Mouse (Mus musculus): ENCODE measurements around the gene Ubash3b. TPM values are rescaled to one million over a fixed set of nuclear protein-coding genes. Genes with fewer than 3 reads are reported as not detected.

The Ubash3b gene
- polyA plus RNA-seq, 1 experiment from 2014 or later: 7.8 TPM

DNA sequence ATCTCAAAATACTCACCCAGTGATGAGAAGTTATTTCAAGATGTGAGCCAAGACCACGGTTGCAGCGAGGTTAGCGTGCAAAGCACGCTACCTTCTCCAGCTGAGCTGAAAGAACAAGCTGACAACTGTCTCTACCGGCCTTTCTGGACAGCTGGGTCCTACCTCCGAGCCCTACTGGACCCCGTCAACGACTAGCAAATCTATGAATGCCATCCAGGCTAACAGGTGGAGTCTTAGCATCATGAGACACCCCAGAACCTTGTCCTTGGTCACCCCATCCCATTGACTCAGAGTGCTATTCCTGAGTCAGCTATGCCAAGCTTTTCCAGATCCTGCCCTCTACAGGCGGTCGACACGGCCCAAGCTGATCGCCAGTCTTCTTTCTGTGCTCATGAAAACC lies 69.5 kb downstream of the Ubash3b start:
- no peak overlapping the region for H3K4me3 ChIP-seq
- peaks cover 9% of the 10 kb centered on the region for H3K4me1 ChIP-seq
- H3K9me3 ChIP-seq (replicated peaks): no peaks in the 10 kb centered on the region
- no peak for DNase-seq (ENCODE audit: low spot score)
- H3K36me3 ChIP-seq: no peaks in the 10 kb centered on the region
- no peaks in the 10 kb centered on the region for H3K27me3 ChIP-seq (ENCODE audit: low read depth, poor library complexity, severe bottlenecking)
- 94% methylated on average over 12 of the region's 12 CpGs for WGBS
- H3K27ac ChIP-seq: no peak overlapping the region

DNA sequence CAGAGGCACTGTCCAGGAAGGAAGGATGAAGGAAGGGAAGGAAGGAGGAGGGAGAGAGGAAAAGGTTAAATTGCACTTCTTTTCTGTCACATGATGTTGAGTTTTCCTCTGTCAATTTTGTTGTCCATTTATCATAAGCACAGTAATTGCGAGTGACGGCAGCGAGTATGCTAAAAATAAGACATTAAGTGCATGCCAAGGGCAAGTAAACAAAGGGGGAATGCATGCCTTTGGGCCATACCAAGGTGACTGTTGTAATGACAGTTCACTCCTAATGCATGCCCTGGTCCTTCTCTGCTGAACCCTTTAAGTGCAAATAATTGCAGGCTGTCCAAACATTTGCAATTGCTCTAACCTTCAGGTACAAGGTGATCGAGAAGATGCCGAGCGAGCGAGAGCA lies 70.3 kb downstream of the Ubash3b start:
- H3K27ac ChIP-seq: no peak overlapping the region
- H3K27me3 ChIP-seq (ENCODE audit: low read depth, poor library complexity, severe bottlenecking): no peaks in the 10 kb centered on the region
- no peak overlapping the region for H3K4me3 ChIP-seq
- no peaks in the 10 kb centered on the region for H3K9me3 ChIP-seq (replicated peaks)
- H3K36me3 ChIP-seq: no peaks in the 10 kb centered on the region
- H3K4me1 ChIP-seq: peaks cover 1% of the 10 kb centered on the region
- WGBS: 83% methylated on average over 7 of the region's 7 CpGs
- DNase-seq (ENCODE audit: low spot score): no peak

DNA sequence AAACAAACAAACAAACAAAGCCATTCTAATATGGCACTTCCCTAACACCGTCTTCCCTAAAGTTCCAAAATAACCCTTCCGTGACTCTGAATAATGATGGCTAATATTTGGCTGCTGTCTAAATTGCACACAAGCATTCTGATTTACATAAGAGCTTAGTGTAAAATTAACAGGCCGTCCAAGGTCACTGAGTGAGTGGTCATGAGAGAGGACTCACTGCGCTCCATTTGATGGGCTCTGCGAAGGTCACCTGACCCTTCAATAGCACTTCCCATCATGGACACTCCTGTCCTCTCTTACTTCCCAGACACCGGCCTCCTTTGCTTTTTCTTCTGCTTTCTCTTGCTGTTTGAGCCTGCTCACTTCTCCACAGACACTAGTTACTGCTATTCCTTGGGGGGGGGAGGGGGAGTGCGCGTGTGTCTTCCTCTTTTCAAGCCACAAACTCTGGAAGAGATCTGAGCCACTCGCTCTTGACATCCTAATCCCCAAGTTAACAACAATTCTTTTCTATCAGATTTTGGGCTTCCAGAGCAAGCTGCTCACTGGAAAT lies 73.6 kb downstream of the Ubash3b start:
- H3K27ac ChIP-seq: no peak overlapping the region
- DNase-seq (ENCODE audit: low spot score): no peak
- no peaks in the 10 kb centered on the region for H3K36me3 ChIP-seq
- H3K9me3 ChIP-seq (replicated peaks): no peaks in the 10 kb centered on the region
- H3K27me3 ChIP-seq (ENCODE audit: low read depth, poor library complexity, severe bottlenecking): no peaks in the 10 kb centered on the region
- peaks cover 17% of the 10 kb centered on the region for H3K4me1 ChIP-seq
- no peak overlapping the region for H3K4me3 ChIP-seq
- WGBS: 88% methylated on average over 9 of the region's 9 CpGs

DNA sequence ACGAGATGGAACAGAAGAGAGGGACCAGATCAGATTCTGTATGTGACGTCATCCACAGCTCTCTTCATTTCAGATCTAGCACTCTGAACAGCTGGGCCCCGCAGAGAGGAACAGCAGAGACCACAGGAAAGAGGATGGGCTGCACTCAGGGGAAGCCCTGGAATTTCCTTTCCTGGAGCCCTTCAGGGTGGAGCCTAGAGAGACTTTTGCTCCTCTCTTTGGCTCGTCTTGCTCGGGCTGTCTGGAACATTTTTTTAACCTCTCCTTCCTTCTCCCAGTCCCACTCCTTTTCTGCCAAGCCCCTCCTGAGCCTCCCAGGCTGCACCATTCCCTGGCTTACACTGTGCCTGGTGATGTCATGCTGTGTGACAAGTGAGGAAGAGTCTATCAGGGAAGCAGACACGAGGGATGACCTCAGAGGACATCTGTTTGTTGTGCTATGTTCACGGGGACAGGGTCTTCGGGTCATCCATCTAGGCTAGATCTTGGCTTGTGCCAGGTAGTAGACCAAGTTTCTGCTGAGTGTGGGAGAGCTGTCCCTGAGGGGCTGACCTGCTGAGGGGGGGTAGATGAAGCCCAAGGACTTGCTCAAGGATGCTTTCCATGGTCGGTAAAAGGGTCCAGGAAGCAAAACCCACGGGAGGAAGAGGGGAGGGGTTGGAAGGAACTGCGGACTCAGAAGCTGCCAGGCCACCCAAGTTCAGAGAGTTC lies 77.2 kb downstream of the Ubash3b start:
- Histone ChIP-seq H3K4me3 (no peak overlapping the region), H3K36me3 (no peaks in the 10 kb centered on the region), H3K27ac (peak overlapping the region; percentile 48; the same call in 1 of the 2 replicates), H3K4me1 (peaks cover 24% of the 10 kb centered on the region), H3K27me3 (ENCODE audit: low read depth, poor library complexity, severe bottlenecking) (no peaks in the 10 kb centered on the region), H3K9me3 (replicated peaks) (no peaks in the 10 kb centered on the region)
- no peak for DNase-seq (ENCODE audit: low spot score)
- 60% methylated on average over 11 of the region's 11 CpGs for WGBS

DNA sequence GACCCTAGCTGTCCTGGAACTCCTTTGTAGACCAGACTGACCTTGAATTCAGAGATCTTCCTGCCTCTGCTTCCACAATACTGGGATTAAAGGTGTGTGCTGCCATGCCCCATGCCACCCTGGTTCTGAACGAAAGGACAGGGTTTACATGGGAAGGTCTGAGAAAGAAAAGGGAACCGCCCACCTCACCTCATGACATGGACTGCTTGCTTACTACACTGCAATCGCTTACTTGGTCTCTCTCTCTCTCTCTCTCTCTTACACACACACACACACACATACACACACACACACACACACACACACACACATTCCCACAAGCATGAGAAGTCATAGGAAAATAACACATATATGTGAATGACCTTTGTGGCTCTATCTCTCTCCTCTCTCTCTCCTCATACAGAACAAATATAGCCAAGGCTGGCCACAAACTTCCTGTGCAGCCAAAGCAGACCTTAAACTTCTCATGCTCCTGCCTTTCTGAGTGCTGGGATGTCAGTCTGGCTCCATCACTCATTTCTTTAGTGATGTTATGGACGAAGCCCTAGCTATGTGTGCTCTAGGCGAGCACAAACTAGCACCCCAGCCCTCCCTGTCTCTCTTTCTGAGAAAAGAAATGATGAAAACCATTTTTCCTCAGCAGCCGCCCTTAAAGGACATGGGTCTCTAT lies 78.0 kb downstream of the Ubash3b start:
- Histone ChIP-seq H3K36me3 (no peaks in the 10 kb centered on the region), H3K4me1 (peaks cover 24% of the 10 kb centered on the region), H3K4me3 (no peak overlapping the region), H3K9me3 (replicated peaks) (no peaks in the 10 kb centered on the region), H3K27ac (no peak overlapping the region), H3K27me3 (ENCODE audit: low read depth, poor library complexity, severe bottlenecking) (no peaks in the 10 kb centered on the region)
- DNase-seq (ENCODE audit: low spot score): no peak
- 84% methylated on average over 6 of the region's 6 CpGs for WGBS

DNA sequence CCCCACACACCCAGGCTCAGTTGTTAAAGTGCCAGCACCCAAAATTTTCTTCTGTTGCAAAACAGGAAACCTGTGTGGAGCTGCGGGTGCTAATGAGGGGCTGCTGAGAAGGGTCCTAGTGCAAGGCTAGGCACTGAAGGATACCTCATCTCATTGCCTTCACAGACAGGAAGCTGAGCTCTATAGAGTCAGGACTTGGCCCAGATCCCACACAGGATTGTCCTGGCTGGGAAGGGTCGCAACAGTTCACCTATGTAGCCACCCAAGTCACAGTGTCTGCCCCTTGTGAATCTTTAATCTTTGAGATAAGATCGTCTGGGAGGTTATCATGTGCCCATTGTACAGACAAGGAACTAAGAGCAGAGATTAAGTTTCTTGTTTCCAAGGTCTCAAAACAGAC lies 78.6 kb downstream of the Ubash3b start:
- Histone ChIP-seq H3K27me3 (ENCODE audit: low read depth, poor library complexity, severe bottlenecking) (no peaks in the 10 kb centered on the region), H3K36me3 (no peaks in the 10 kb centered on the region), H3K4me3 (no peak overlapping the region), H3K9me3 (replicated peaks) (no peaks in the 10 kb centered on the region), H3K4me1 (peaks cover 24% of the 10 kb centered on the region), H3K27ac (no peak overlapping the region)
- WGBS: 89% methylated on average over 3 of the region's 3 CpGs
- DNase-seq (ENCODE audit: low spot score): no peak

DNA sequence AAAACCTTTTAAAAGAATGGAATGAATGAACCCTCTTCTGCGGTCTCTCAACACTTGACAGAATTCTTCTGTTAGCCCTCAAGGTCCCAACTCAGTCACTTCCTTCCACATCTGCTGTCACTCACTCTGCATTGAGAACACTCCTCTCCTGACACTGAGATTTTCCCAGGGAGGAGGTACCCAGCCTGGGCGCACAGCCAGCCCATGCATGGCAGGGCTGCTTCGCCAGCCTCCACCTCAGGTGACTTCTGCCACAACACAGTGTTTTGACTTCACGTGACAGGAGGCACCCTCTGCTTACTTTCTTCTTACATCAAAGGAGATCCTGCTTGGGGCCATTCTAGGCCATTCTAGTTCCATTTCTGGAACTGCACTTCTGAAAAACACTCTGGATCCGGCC lies 80.6 kb downstream of the Ubash3b start:
- no peak for DNase-seq (ENCODE audit: low spot score)
- Histone ChIP-seq H3K4me1 (peaks cover 33% of the 10 kb centered on the region), H3K4me3 (no peak overlapping the region), H3K36me3 (no peaks in the 10 kb centered on the region), H3K9me3 (replicated peaks) (no peaks in the 10 kb centered on the region), H3K27me3 (ENCODE audit: low read depth, poor library complexity, severe bottlenecking) (no peaks in the 10 kb centered on the region), H3K27ac (no peak overlapping the region; the same call in 1 of the 2 replicates)
- WGBS: 87% methylated on average over 5 of the region's 5 CpGs

DNA sequence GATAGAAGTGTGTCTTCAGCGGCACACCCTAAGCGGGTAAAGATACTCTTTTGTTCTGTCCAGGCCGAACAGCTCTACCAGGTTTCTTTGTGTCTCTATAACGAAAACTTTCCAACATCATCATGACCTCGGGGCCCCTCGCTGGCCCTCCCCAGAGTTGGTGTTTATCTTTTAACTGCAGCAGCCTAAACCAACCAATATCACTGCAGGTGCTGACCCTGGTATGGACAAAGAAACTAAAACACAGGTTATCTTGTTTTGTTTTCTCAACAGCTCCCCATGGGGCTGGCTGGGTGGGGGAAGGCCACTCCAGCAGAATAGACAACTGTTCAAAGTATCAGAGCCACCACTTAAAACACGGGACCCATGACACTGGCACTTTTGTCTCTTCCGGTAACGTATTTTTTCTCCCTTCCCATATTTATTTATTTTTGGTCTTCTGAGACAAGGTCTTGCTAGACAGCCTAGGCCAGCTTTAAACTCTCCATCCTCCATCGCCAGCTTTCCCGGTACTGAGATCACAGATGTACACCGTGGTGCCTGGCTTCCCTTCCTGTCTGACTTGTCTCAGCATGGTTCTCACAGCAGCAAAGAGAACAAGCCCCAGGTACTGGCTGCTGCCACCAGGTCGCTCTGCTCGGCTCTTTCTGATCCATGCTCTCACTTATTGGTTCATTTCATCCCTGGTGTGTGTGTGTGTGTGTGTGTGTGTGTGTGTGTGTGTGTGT lies 81.9 kb downstream of the Ubash3b start:
- Histone ChIP-seq H3K36me3 (no peaks in the 10 kb centered on the region), H3K4me1 (peaks cover 27% of the 10 kb centered on the region), H3K9me3 (replicated peaks) (no peaks in the 10 kb centered on the region), H3K27ac (peak overlapping the region; percentile 61; the same call in 1 of the 2 replicates), H3K27me3 (ENCODE audit: low read depth, poor library complexity, severe bottlenecking) (no peaks in the 10 kb centered on the region), H3K4me3 (no peak overlapping the region)
- DNase-seq (ENCODE audit: low spot score): no peak
- 80% methylated on average over 14 of the region's 14 CpGs for WGBS

DNA sequence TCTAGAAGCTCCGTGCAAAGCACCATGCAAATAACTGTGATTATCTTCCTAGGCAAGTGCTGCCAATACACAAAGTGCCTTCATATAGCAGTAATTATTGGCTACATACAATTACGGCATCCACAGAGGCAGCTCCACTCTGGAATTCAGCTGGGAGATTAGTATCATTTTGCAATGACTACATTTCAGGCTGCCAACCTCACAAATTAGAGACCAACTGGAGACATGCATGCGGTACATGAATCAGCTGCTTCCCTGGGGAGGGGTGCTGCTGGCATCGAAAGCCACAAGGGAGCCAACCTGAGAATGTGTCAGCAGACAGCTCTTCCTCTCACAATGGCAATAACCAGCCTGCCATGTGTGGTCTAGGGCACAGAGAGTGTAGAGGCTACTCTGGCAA lies 83.3 kb downstream of the Ubash3b start:
- Histone ChIP-seq H3K4me1 (peaks cover 17% of the 10 kb centered on the region), H3K36me3 (no peaks in the 10 kb centered on the region), H3K9me3 (replicated peaks) (no peaks in the 10 kb centered on the region), H3K27me3 (ENCODE audit: low read depth, poor library complexity, severe bottlenecking) (no peaks in the 10 kb centered on the region), H3K27ac (no peak overlapping the region), H3K4me3 (no peak overlapping the region)
- WGBS: 86% methylated on average over 4 of the region's 4 CpGs
- no peak for DNase-seq (ENCODE audit: low spot score)

DNA sequence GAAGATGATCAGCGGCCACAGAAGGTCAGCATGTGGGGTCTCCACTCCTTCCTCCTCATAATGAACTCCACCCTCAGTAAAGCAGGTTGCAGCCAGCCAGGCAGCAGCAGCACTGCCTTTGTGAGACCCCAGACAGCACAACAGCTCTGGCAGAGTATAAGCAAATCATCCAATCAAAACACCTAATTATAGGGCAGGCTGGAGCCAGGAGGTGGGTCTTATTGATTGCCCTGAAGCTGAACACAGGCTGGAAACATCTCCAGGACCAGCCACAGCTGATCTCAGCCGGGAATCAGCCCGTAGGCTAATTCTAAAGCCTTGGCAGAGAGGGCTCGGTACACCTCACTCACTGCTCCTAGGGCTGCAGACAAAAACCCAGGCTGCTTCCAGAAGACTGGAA lies 85.3 kb downstream of the Ubash3b start:
- no peaks in the 10 kb centered on the region for H3K27me3 ChIP-seq (ENCODE audit: low read depth, poor library complexity, severe bottlenecking)
- no peaks in the 10 kb centered on the region for H3K9me3 ChIP-seq (replicated peaks)
- WGBS: 43% methylated on average over 4 of the region's 4 CpGs
- H3K36me3 ChIP-seq: no peaks in the 10 kb centered on the region
- no peak overlapping the region for H3K4me3 ChIP-seq
- H3K4me1 ChIP-seq: peaks cover 28% of the 10 kb centered on the region
- no peak for DNase-seq (ENCODE audit: low spot score)
- H3K27ac ChIP-seq: peak overlapping the region; percentile 50; the same call in 1 of the 2 replicates

DNA sequence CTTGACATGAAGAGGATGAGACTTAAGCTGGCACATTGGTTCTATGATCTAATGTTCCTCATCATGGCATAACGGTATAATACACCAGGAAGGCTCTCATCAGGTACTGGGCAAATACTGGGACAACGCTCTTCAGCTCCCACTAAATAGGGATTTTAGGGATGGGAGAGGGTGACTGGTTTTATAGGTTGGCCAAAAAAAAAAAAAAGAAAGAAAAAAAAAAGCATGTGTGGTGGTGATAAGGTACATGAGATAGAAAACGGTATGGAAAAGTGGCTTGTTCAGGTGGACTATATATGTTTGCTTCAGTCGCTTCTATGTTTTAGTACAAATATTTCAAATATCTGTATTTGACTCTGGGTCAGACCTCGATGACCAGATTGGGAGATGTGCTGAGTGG lies 86.0 kb downstream of the Ubash3b start:
- no peaks in the 10 kb centered on the region for H3K9me3 ChIP-seq (replicated peaks)
- H3K4me3 ChIP-seq: no peak overlapping the region
- no peaks in the 10 kb centered on the region for H3K27me3 ChIP-seq (ENCODE audit: low read depth, poor library complexity, severe bottlenecking)
- H3K36me3 ChIP-seq: no peaks in the 10 kb centered on the region
- H3K27ac ChIP-seq: no peak overlapping the region
- DNase-seq (ENCODE audit: low spot score): no peak
- 95% methylated on average over 5 of the region's 5 CpGs for WGBS
- peaks cover 31% of the 10 kb centered on the region for H3K4me1 ChIP-seq

DNA sequence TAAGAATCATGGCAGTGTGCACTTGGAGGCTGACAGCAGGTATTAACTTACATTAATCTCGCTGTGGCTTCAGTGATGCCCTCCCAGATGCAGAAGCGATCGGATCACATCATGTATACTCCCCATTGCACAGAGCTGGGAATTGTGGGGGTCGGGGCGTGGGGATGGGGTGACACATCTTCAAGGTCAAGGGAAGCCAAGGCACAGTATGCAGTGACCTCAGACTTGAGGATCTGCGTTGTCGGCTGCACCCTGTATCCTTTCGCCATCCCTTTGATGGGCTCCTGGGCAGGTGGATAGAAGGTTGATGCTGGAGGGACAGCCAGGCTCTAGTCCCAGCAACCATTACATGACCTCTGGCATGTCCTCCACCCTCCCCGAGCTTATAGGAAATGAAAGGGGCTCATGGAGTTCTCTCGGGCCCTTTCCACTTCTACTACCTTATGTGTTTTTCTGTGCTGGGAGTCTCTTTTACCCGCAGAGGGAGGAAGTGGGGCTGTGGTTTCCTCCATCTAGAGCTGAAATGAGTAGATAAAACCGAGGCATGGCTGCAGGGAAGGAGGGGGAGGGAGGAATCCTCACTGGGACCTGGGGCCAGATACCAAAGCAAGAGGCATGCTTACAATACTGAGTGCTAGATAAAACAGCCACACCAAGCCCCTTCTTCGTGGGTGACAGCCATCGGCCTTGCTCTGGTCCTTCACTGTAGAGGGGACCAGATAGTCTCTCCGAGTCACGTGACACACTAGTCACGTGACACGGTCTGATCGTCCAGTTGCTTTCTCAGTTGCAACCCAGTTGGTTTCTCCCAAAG lies 88.1 kb downstream of the Ubash3b start:
- Histone ChIP-seq H3K27ac (peak overlapping the region; percentile 14; the same call in 1 of the 2 replicates), H3K9me3 (replicated peaks) (no peaks in the 10 kb centered on the region), H3K27me3 (ENCODE audit: low read depth, poor library complexity, severe bottlenecking) (no peaks in the 10 kb centered on the region), H3K4me3 (no peak overlapping the region), H3K36me3 (no peaks in the 10 kb centered on the region), H3K4me1 (peaks cover 34% of the 10 kb centered on the region)
- no peak for DNase-seq (ENCODE audit: low spot score)
- 91% methylated on average over 19 of the region's 19 CpGs for WGBS
